Mouse (Mus musculus) E14TG2a.4 (cell line): ENCODE measurements at regions not wholly inside any gene's neighbourhood (a gene's known extent, or its start where the extent isn't known, plus 50 kb on each side); places are given as distances from the start of the nearest gene placed in this dataset.
A peak's percentile ranks its signal among the peaks of the same experiment; 100 is the strongest.

Experiments used
- H3K27me3 ChIP-seq: 2 replicates; pipeline ENCODE4 v1.6.1; 2014; ENCODE audit warnings: low read length, control low read depth; ENCODE audit not compliant: insufficient read depth
- H3K36me3 ChIP-seq: 2 replicates; pipeline ENCODE4 v1.6.1; 2014; ENCODE audit warnings: low read length, control low read depth; ENCODE audit not compliant: insufficient read depth
- H3K4me1 ChIP-seq: replicated peaks from 2 replicates; pipeline ENCODE4 v1.6.1; 2014; ENCODE audit warnings: low read depth, low read length, control low read depth
- H3K4me3 ChIP-seq: replicated peaks from 2 replicates; pipeline ENCODE4 v1.5.1; 2014; ENCODE audit warnings: mild to moderate bottlenecking, low read length
- H3K9me3 ChIP-seq: 2 replicates; pipeline ENCODE4 v1.6.1; 2014; ENCODE audit warnings: low read length, control low read depth
- CTCF ChIP-seq: conservative IDR thresholded peaks from 2 replicates; pipeline ENCODE4 v1.5.1; 2014; ENCODE audit warnings: low read length
- NANOG ChIP-seq: IDR thresholded peaks from 2 replicates; pipeline ENCODE4 v1.6.1; 2014; ENCODE audit warnings: borderline replicate concordance, low read length, mixed read lengths
- POU5F1 ChIP-seq: IDR thresholded peaks from 2 replicates; pipeline ENCODE4 v1.6.1; 2014; ENCODE audit warnings: low read length, borderline replicate concordance

DNA sequence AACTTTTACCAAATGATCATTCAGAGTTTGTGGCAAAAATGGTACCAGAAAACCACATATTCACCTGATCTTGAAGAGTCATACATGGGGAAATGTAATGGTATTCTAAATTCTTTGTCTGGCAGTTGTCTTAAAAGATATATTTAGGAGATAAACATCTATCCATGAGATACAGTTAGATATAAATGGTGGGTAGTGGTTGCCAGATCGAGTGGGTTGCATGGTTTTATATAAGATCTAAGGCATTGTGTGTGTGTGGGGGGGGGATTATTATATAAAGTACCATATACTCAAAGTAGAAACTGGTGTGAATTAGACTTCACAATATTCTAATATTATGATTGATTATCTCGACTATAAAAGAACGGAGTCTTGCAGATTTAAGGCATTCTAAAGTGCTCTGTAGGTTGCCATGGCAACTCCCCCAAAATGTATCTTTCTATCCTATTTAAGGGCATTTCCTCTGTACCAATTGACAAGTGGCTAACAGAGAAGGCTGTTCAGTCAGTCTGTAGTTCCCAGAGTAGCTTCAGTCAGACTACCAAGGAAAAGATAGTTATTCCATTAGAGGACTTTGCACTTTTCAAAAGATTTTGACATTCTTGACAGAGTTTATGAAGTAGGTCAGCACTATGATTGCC is 89.3 kb upstream of the Man2a1 start:
- no peak overlapping the region for H3K4me3 ChIP-seq
- no peaks in the 10 kb centered on the region for H3K9me3 ChIP-seq
- H3K27me3 ChIP-seq = no peaks in the 10 kb centered on the region
- no peak for TF ChIP-seq POU5F1
- TF ChIP-seq CTCF = no peak
- no peak for TF ChIP-seq NANOG
- H3K4me1 ChIP-seq = no peaks in the 10 kb centered on the region
- no peaks in the 10 kb centered on the region for H3K36me3 ChIP-seq

DNA sequence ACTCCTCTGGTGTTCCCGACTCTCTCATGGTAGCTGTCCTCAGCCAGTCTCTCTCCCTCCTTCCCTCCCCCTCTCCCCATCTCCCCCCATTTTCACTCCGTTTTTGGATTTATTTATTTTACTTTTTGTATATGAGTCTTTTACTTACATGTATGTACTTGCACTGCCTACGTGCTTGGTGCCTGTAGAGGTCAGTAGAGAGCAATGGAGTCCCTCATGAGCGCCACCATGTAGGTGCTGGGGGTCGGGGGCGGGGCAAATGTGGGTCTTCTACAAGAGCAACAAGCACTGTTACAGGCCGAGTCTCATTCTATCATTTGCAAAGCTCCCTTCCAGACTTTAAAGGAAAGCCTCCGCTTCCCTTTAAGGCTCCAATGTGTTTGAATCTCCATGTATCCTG is 78.3 kb upstream of the Man2a1 start:
- Histone ChIP-seq H3K27me3 (no peaks in the 10 kb centered on the region), H3K9me3 (no peaks in the 10 kb centered on the region), H3K4me3 (no peak overlapping the region), H3K4me1 (peaks cover 4% of the 10 kb centered on the region; the same call in 1 of the 2 replicates), H3K36me3 (no peaks in the 10 kb centered on the region)
- TF ChIP-seq POU5F1 (no peak), CTCF (peak; percentile 72), NANOG (no peak)

DNA sequence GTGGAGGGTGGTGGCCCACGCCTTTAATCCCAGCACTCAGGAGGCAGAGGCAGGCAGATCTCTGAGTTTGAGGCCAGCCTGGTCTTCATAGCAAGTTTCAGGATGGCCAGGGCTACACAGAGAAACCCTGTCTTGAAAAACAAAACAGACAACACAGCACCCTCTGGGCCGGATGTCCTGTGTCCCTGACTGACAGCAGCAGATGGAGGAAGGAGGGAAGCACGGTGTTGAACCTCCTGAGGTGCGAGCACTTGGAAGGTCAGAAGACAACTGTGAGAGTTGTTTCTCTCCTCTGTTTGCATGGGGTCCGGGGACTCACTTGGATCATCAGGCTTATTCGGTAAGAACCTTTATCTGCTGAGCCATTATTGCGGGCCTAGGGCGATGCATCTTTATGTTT is 76.6 kb upstream of the Man2a1 start:
- Histone ChIP-seq H3K4me3 (no peak overlapping the region), H3K27me3 (no peaks in the 10 kb centered on the region), H3K36me3 (no peaks in the 10 kb centered on the region), H3K4me1 (peaks cover 5% of the 10 kb centered on the region), H3K9me3 (no peaks in the 10 kb centered on the region)
- TF ChIP-seq NANOG (no peak), CTCF (no peak), POU5F1 (no peak)

DNA sequence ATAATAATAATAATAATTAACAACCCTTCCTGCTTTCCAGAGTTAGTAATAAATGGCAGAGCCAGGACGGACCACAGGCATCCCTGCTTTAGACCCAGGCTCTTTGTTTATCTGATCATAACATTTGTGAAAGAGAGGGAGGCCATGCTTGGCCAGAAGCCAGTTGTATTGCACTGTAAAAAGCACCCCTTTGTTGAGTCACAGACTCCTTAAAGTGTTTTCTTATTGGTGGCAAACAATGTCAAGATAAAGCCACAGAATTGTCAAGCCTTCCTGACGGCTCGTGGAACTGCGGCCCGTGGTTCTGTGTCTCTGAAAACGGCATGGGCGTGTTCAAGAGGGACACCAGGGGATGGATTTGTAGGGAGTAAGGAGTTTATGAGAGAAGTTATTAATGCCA is 72.7 kb upstream of the Man2a1 start:
- no peaks in the 10 kb centered on the region for H3K36me3 ChIP-seq
- no peaks in the 10 kb centered on the region for H3K9me3 ChIP-seq
- no peak overlapping the region for H3K4me3 ChIP-seq
- H3K27me3 ChIP-seq = no peaks in the 10 kb centered on the region
- H3K4me1 ChIP-seq = peaks cover 7% of the 10 kb centered on the region; the same call in 1 of the 2 replicates
- no peak for TF ChIP-seq NANOG

DNA sequence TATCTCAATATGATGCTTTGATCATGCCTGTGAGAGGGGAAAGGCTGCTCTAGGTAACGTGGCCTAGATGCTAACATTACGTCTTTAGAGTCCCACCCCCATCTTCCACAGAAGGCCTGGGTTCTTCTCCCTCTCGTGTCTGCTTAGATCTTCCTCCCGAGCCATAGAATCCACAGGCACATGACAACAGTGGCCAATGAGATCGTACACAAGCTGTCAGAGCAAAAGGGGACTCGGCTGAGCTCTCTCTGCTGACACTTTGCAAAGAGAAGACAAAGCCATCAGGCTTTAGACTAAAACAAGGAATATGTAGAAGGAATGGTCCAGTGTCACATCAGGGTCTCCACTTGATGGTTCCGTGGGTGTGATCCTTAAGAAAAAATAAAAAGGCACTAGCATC is 72.1 kb upstream of the Man2a1 start:
- H3K27me3 ChIP-seq = no peaks in the 10 kb centered on the region
- no peak for TF ChIP-seq CTCF
- no peak for TF ChIP-seq POU5F1
- TF ChIP-seq NANOG = no peak
- peaks cover 7% of the 10 kb centered on the region; the same call in 1 of the 2 replicates for H3K4me1 ChIP-seq
- H3K4me3 ChIP-seq = no peak overlapping the region
- no peaks in the 10 kb centered on the region for H3K9me3 ChIP-seq
- no peaks in the 10 kb centered on the region for H3K36me3 ChIP-seq

DNA sequence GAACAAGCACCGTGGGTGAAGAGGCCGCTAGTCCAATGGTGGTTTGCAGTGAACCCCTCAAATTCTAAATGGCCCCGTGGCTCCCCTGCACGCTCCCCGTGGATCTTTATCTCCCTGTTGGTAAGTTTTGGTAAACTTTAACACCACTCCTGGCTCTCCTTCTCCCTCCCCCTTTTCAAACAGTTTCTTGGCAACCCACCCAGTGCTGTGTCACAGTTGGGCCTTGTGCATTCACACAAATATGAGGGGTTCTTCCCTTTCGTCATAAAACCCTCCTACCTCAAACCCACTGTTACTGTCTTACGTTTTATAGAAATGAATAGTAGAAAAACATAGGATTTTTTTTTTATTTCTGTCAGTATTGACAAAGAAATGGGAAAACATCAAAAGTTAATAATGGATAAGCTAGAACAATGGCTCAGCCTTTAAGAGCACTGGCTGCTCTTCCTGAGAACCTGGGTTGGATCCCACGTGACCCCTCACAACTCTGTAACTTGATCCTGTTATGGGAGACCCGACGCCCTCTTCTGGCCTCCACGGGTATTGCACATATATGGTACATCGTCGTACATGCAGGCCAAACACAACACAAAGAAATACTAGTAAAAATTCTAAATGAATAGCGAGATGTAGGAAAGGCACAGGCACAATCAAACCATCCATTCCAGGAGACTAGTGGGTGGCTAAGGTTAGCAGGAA is 71.1 kb upstream of the Man2a1 start:
- Histone ChIP-seq H3K27me3 (no peaks in the 10 kb centered on the region), H3K9me3 (no peaks in the 10 kb centered on the region), H3K4me3 (no peak overlapping the region), H3K36me3 (no peaks in the 10 kb centered on the region), H3K4me1 (peaks cover 13% of the 10 kb centered on the region)
- no peak for TF ChIP-seq POU5F1
- TF ChIP-seq NANOG = no peak
- TF ChIP-seq CTCF = peak; percentile 64

DNA sequence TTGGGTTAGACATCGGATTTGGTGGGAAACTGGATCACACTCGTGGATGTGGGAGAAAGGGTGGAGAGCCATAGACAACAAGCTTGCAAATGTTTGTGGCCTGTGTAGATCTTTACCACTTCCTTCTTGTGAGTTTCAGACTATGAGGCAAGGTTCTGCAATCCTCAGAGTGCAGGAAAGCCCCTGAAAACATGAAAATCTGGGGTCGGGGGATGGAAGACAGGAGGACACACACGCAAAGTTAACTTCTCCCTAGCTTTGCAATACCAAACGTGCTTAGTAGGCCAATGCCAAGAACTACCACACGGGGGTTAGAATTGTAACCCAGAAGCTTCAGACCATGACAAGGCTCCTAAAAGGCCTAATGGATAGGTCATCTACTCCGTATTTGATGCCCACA is 69.4 kb upstream of the Man2a1 start:
- Histone ChIP-seq H3K4me1 (peaks cover 18% of the 10 kb centered on the region), H3K36me3 (no peaks in the 10 kb centered on the region), H3K4me3 (no peak overlapping the region), H3K9me3 (no peaks in the 10 kb centered on the region), H3K27me3 (no peaks in the 10 kb centered on the region)
- TF ChIP-seq CTCF (no peak), NANOG (no peak), POU5F1 (no peak)

DNA sequence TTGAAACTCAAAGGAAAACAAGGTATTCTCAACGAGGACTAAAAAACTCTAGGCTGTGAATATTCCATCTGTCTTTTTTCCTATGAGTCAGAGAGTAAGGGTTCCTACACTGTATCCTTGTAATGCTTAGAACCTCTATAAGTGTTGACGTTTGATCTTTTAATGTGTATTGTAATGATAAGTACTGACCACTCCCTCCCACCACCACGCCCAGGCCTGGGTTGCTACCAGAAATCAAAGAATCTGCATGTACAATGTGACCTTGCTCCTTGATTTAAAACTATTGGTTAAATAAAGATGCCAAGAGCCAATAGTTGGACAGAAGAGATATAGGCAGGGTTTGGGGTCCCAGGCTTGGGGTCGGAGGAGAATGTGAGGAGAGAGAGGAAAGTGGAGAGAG is 66.2 kb upstream of the Man2a1 start:
- no peaks in the 10 kb centered on the region for H3K27me3 ChIP-seq
- H3K4me3 ChIP-seq = no peak overlapping the region
- no peak for TF ChIP-seq POU5F1
- no peak for TF ChIP-seq CTCF
- no peak for TF ChIP-seq NANOG
- no peaks in the 10 kb centered on the region for H3K9me3 ChIP-seq
- peaks cover 30% of the 10 kb centered on the region for H3K4me1 ChIP-seq
- H3K36me3 ChIP-seq = no peaks in the 10 kb centered on the region
